Mouse (Mus musculus): ENCODE data around the gene Snu13.

GRCm38 (mm10) chr15:82035904-82036689, 11.3 kb downstream of the Snu13 start:
- TF ChIP-seq CTCF (IDR thresholded peaks at IDR 0.05; ENCODE audit: low read depth, low read length), result no peak
- no peak for TF ChIP-seq POLR2AphosphoS5 (IDR thresholded peaks at IDR 0.05; ENCODE audit: insufficient replicate concordance, low read depth, low read length)
- TF ChIP-seq TAL1 (conservative IDR thresholded peaks at IDR 0.05; ENCODE audit: low read depth, low read length), result no peak
- no peak for TF ChIP-seq GATA1 (IDR thresholded peaks at IDR 0.05; ENCODE audit: borderline replicate concordance, low read length)

All from G1E (cell line).